Mouse (Mus musculus): Measurements from ENCODE around the gene Ppm1h. TPM values are rescaled to one million over a fixed set of nuclear protein-coding genes. Genes with fewer than 3 reads are reported as not detected.

The Ppm1h gene
- polyA plus RNA-seq, 1 experiment = 13.1 TPM

- H3K4me1 ChIP-seq (ENCODE audit: control insufficient read depth, insufficient read depth, low read length) = no peaks in the 10 kb centered on the region; the same call in 1 of the 2 replicates
- H3K4me3 ChIP-seq (replicated peaks; ENCODE audit: control insufficient read depth, low read depth, low read length) = no peak overlapping the region
- H3K27ac ChIP-seq (ENCODE audit: control insufficient read depth, insufficient read depth, low read depth, low read length, poor library complexity) = no peak overlapping the region
- TF ChIP-seq POLR2A (IDR thresholded peaks at IDR 0.05; ENCODE audit: borderline replicate concordance, control insufficient read depth, low read depth, low read length) = no peak
- TF ChIP-seq CTCF (IDR thresholded peaks at IDR 0.05; ENCODE audit: control insufficient read depth, insufficient read depth, low read length) = no peak
- WGBS = 85% methylated on average over 7 of the region's 7 CpGs
Measured at GRCm38 (mm10) chr10:122749876-122750275, 71.3 kb downstream of the Ppm1h start.

GRCm38 (mm10) chr10:122752950-122753923 lies 74.7 kb downstream of the Ppm1h start:
- Histone ChIP-seq H3K4me3 (replicated peaks; ENCODE audit: control insufficient read depth, low read depth, low read length) (no peak overlapping the region), H3K27ac (ENCODE audit: control insufficient read depth, insufficient read depth, low read depth, low read length, poor library complexity) (no peak overlapping the region)
- whole genome bisulfite sequencing = 75% methylated on average over 17 of the region's 17 CpGs

GRCm38 (mm10) chr10:122753924-122754307 lies 75.4 kb downstream of the Ppm1h start:
- TF ChIP-seq POLR2A (IDR thresholded peaks at IDR 0.05; ENCODE audit: borderline replicate concordance, control insufficient read depth, low read depth, low read length) (no peak), CTCF (IDR thresholded peaks at IDR 0.05; ENCODE audit: control insufficient read depth, insufficient read depth, low read length) (no peak)
- no peaks in the 10 kb centered on the region; the same call in 1 of the 2 replicates for H3K4me1 ChIP-seq (ENCODE audit: control insufficient read depth, insufficient read depth, low read length)
- no peak overlapping the region for H3K27ac ChIP-seq (ENCODE audit: control insufficient read depth, insufficient read depth, low read depth, low read length, poor library complexity)
- no peak overlapping the region for H3K4me3 ChIP-seq (replicated peaks; ENCODE audit: control insufficient read depth, low read depth, low read length)
- WGBS = 41% methylated on average over 2 of the region's 2 CpGs

More at GRCm38 (mm10) chr10:122752950-122753923, 74.7 kb downstream of the Ppm1h start:
- no peaks in the 10 kb centered on the region; the same call in 1 of the 2 replicates for H3K4me1 ChIP-seq (ENCODE audit: control insufficient read depth, insufficient read depth, low read length)
- TF ChIP-seq POLR2A (IDR thresholded peaks at IDR 0.05; ENCODE audit: borderline replicate concordance, control insufficient read depth, low read depth, low read length) (no peak), CTCF (IDR thresholded peaks at IDR 0.05; ENCODE audit: control insufficient read depth, insufficient read depth, low read length) (no peak)

- no peak for TF ChIP-seq CTCF (IDR thresholded peaks at IDR 0.05; ENCODE audit: control insufficient read depth, insufficient read depth, low read length)
- TF ChIP-seq POLR2A (IDR thresholded peaks at IDR 0.05; ENCODE audit: borderline replicate concordance, control insufficient read depth, low read depth, low read length) = no peak
- Histone ChIP-seq H3K27ac (ENCODE audit: control insufficient read depth, insufficient read depth, low read depth, low read length, poor library complexity) (no peak overlapping the region), H3K4me1 (ENCODE audit: control insufficient read depth, insufficient read depth, low read length) (no peaks in the 10 kb centered on the region; the same call in 1 of the 2 replicates), H3K4me3 (replicated peaks; ENCODE audit: control insufficient read depth, low read depth, low read length) (no peak overlapping the region)
- 89% methylated on average over 1 of the region's 1 CpGs for WGBS
Measured at GRCm38 (mm10) chr10:122754967-122755366, 76.4 kb downstream of the Ppm1h start.

- no peak for TF ChIP-seq POLR2A (IDR thresholded peaks at IDR 0.05; ENCODE audit: borderline replicate concordance, control insufficient read depth, low read depth, low read length)
- no peak for TF ChIP-seq CTCF (IDR thresholded peaks at IDR 0.05; ENCODE audit: control insufficient read depth, insufficient read depth, low read length)
- WGBS = 68% methylated on average over 7 of the region's 7 CpGs
- H3K4me1 ChIP-seq (ENCODE audit: control insufficient read depth, insufficient read depth, low read length) = no peaks in the 10 kb centered on the region; the same call in 1 of the 2 replicates
- H3K27ac ChIP-seq (ENCODE audit: control insufficient read depth, insufficient read depth, low read depth, low read length, poor library complexity) = no peak overlapping the region
- H3K4me3 ChIP-seq (replicated peaks; ENCODE audit: control insufficient read depth, low read depth, low read length) = no peak overlapping the region
Measured at GRCm38 (mm10) chr10:122756879-122757530, 78.4 kb downstream of the Ppm1h start.

- WGBS = 83% methylated on average over 12 of the region's 12 CpGs
- Histone ChIP-seq H3K4me1 (ENCODE audit: control insufficient read depth, insufficient read depth, low read length) (peaks cover 1% of the 10 kb centered on the region; the same call in 1 of the 2 replicates), H3K4me3 (replicated peaks; ENCODE audit: control insufficient read depth, low read depth, low read length) (no peak overlapping the region), H3K27ac (ENCODE audit: control insufficient read depth, insufficient read depth, low read depth, low read length, poor library complexity) (no peak overlapping the region)
- TF ChIP-seq CTCF (IDR thresholded peaks at IDR 0.05; ENCODE audit: control insufficient read depth, insufficient read depth, low read length) = no peak
- no peak for TF ChIP-seq POLR2A (IDR thresholded peaks at IDR 0.05; ENCODE audit: borderline replicate concordance, control insufficient read depth, low read depth, low read length)
Measured at GRCm38 (mm10) chr10:122757727-122758126, 79.2 kb downstream of the Ppm1h start.

- Histone ChIP-seq H3K4me1 (ENCODE audit: control insufficient read depth, insufficient read depth, low read length) (peaks cover 2% of the 10 kb centered on the region; the same call in 1 of the 2 replicates), H3K4me3 (replicated peaks; ENCODE audit: control insufficient read depth, low read depth, low read length) (no peak overlapping the region), H3K27ac (ENCODE audit: control insufficient read depth, insufficient read depth, low read depth, low read length, poor library complexity) (no peak overlapping the region)
- TF ChIP-seq CTCF (IDR thresholded peaks at IDR 0.05; ENCODE audit: control insufficient read depth, insufficient read depth, low read length) (no peak), POLR2A (IDR thresholded peaks at IDR 0.05; ENCODE audit: borderline replicate concordance, control insufficient read depth, low read depth, low read length) (no peak)
- 62% methylated on average over 4 of the region's 4 CpGs for WGBS
Measured at GRCm38 (mm10) chr10:122758346-122758745, 79.8 kb downstream of the Ppm1h start.

- no peak overlapping the region for H3K27ac ChIP-seq (ENCODE audit: control insufficient read depth, insufficient read depth, low read depth, low read length, poor library complexity)
- peaks cover 2% of the 10 kb centered on the region; the same call in 1 of the 2 replicates for H3K4me1 ChIP-seq (ENCODE audit: control insufficient read depth, insufficient read depth, low read length)
- no peak overlapping the region for H3K4me3 ChIP-seq (replicated peaks; ENCODE audit: control insufficient read depth, low read depth, low read length)
- 73% methylated on average over 2 of the region's 2 CpGs for WGBS
- TF ChIP-seq CTCF (IDR thresholded peaks at IDR 0.05; ENCODE audit: control insufficient read depth, insufficient read depth, low read length) (no peak), POLR2A (IDR thresholded peaks at IDR 0.05; ENCODE audit: borderline replicate concordance, control insufficient read depth, low read depth, low read length) (no peak)
Measured at GRCm38 (mm10) chr10:122759729-122760128, 81.2 kb downstream of the Ppm1h start.

Measured in bone marrow, adult 2 months (tissue).